Mouse (Mus musculus) lung, postnatal 0 days (tissue): ENCODE measurements at regions not wholly inside any gene's neighbourhood (a gene's known extent, or its start where the extent isn't known, plus 50 kb on each side); places are given as distances from the start of the nearest gene placed in this dataset.

ENCODE experiments used
- CTCF ChIP-seq: IDR thresholded peaks from 2 replicates; pipeline ENCODE4 v1.5.1; 2016; ENCODE audit warnings: antibody characterized with exemption, mild to moderate bottlenecking
- EP300 ChIP-seq: IDR thresholded peaks from 2 replicates; pipeline ENCODE4 v1.6.1; 2016; ENCODE audit warnings: antibody characterized with exemption, mild to moderate bottlenecking, control low read depth

- TF ChIP-seq EP300, result no peak
- no peak for TF ChIP-seq CTCF
These were observed 87.8 kb downstream of the Abo start for GRCm38 (mm10) chr2:26777016-26777415.
